Mouse (Mus musculus) central nervous system, embryonic 14 days (tissue): ENCODE measurements around the gene Pdcd7. TPM values are rescaled to one million over a fixed set of nuclear protein-coding genes. Genes with fewer than 3 reads are reported as not detected.

ENCODE experiments used
- polyA plus RNA-seq: library from polyadenylated mRNA; depleted of rRNA; stranded (reverse); fragments of >200 nt; gene quantifications from 2 replicates; pipeline ENCODE4 v1.2.3, GENCODE M21; 2012; rRNA removed

The Pdcd7 gene
- 15.6 and 16.1 TPM in 2 replicates for polyA plus RNA-seq

GRCm38 (mm10) chr9:65345854-65346475 lies at the start of gene Pdcd7:
Pdcd7 (plus strand) TSS chr9:65346104.

GRCm38 (mm10) chr9:65360641-65361448 lies 14.9 kb downstream of the Pdcd7 start, which contains the start of gene Ubap1l:
Ubap1l (plus strand) TSS chr9:65361041.

GRCm38 (mm10) chr9:65391613-65391964 lies 45.7 kb downstream of the Pdcd7 start, which contains the start of gene Kbtbd13:
Kbtbd13 (minus strand) TSS chr9:65391652.

GRCm38 (mm10) chr9:65398279-65398678 lies 52.4 kb downstream of the Pdcd7 start, which contains the start of gene Rasl12:
Rasl12 (plus strand) TSS chr9:65398506.

Other genes with a start within 250 kb of the Pdcd7 start
- gene Igdcc4, start 244.6 kb upstream of the Pdcd7 start, polyA plus RNA-seq: 28.8 and 39.9 TPM in 2 replicates
- gene Igdcc3, start 204.9 kb upstream of the Pdcd7 start, polyA plus RNA-seq: 14.3 and 17.3 TPM in 2 replicates
- 4.9 and 6.8 TPM in 2 replicates for gene Parp16, start 150.8 kb upstream of the Pdcd7 start, polyA plus RNA-seq
- 0.23 and 0.93 TPM in 2 replicates for gene Cilp, start 80.9 kb upstream of the Pdcd7 start, polyA plus RNA-seq
- 21.0 and 21.8 TPM in 2 replicates for gene Clpx, start 51.8 kb upstream of the Pdcd7 start, polyA plus RNA-seq
- gene Ubap1l, start 14.9 kb downstream of the Pdcd7 start, polyA plus RNA-seq: 5.6 and 6.2 TPM in 2 replicates
- gene Kbtbd13, start 45.5 kb downstream of the Pdcd7 start, polyA plus RNA-seq: 0.42 and 0.75 TPM in 2 replicates
- gene Rasl12, start 52.4 kb downstream of the Pdcd7 start, polyA plus RNA-seq: 6.1 and 7.1 TPM in 2 replicates
- gene Slc51b, start 76.9 kb downstream of the Pdcd7 start, polyA plus RNA-seq: not detected in 2 replicates
- 25.3 and 27.0 TPM in 2 replicates for gene Mtfmt, start 89.7 kb downstream of the Pdcd7 start, polyA plus RNA-seq
- gene Spg21, start 114.8 kb downstream of the Pdcd7 start, polyA plus RNA-seq: 54.4 and 58.0 TPM in 2 replicates
- 1.4 and 1.9 TPM in 2 replicates for gene Ankdd1a, start 174.1 kb downstream of the Pdcd7 start, polyA plus RNA-seq
- gene Plekho2, start 233.9 kb downstream of the Pdcd7 start, polyA plus RNA-seq: 5.5 and 8.3 TPM in 2 replicates
- 9.0 and 11.4 TPM in 2 replicates for gene Pif1, start 241.1 kb downstream of the Pdcd7 start, polyA plus RNA-seq